8 mouse cellular contexts compared by ENCODE assay signal in genomic region chr11:103170111-103170493, GRCm38 (mm10). TPM values are rescaled to one million over a fixed set of nuclear protein-coding genes. Genes with fewer than 3 reads are reported as not detected.
A peak's percentile ranks its signal among the peaks of the same experiment; 100 is the strongest.
DNase-seq lines count a peak whose midpoint lies in the region; ATAC-seq lines count a peak whose summit lies in the region.

No protein-coding gene starts in this region.

- no peak overlapping the region; the same call in 1 of the 2 replicates for H3K4me3 ChIP-seq in liver, embryonic 11.5 days (ENCODE audit: low read depth, low read length)
- peak overlapping the region; percentile 60 for H3K4me3 ChIP-seq in embryonic facial prominence, embryonic 14.5 days (ENCODE audit: low read depth, low read length)
- H3K4me3 ChIP-seq in intestine, embryonic 15.5 days (replicated peaks) = peak overlapping the region; percentile 55; the same call in 1 of the 2 replicates
- H3K4me3 ChIP-seq in neural tube, embryonic 13.5 days = peak overlapping the region; percentile 64

- H3K27me3 ChIP-seq in liver, embryonic 11.5 days (replicated peaks; ENCODE audit: control insufficient read depth, insufficient read depth, low read length) = peaks cover 46% of the 10 kb centered on the region
- peaks cover 36% of the 10 kb centered on the region for H3K27me3 ChIP-seq in embryonic facial prominence, embryonic 14.5 days (replicated peaks; ENCODE audit: control insufficient read depth, insufficient read depth, low read length)
- peaks cover 34% of the 10 kb centered on the region for H3K27me3 ChIP-seq in intestine, embryonic 15.5 days (replicated peaks)
- H3K27me3 ChIP-seq in neural tube, embryonic 13.5 days = peaks cover 71% of the 10 kb centered on the region

- DNase-seq in liver, embryonic 11.5 days (ENCODE audit: low spot score) = no peak
- DNase-seq in liver = no peak
- DNase-seq in embryonic facial prominence, embryonic 14.5 days (ENCODE audit: low spot score) = no peak
- DNase-seq in yolk sac, embryonic 10.5 days (ENCODE audit: low spot score) = no peak
- DNase-seq in urinary bladder, adult 2 months (ENCODE audit: low spot score) = no peak
- DNase-seq in adrenal gland, adult 8-10 months = no peak

- no peak for ATAC-seq in liver, embryonic 11.5 days (replicated peaks; ENCODE audit: low FRiP score)
- no peak for ATAC-seq in embryonic facial prominence, embryonic 14.5 days (ENCODE audit: low read depth)
- no peak for ATAC-seq in intestine, embryonic 15.5 days
- no peak; the same call in 1 of the 2 replicates for ATAC-seq in neural tube, embryonic 13.5 days (ENCODE audit: low read depth)

- peaks cover 11% of the 10 kb centered on the region for H3K4me1 ChIP-seq in liver, embryonic 11.5 days (replicated peaks; ENCODE audit: control insufficient read depth, insufficient read depth, low read length)
- H3K4me1 ChIP-seq in embryonic facial prominence, embryonic 14.5 days (ENCODE audit: control insufficient read depth, insufficient read depth, low read length) = no peaks in the 10 kb centered on the region; the same call in 1 of the 2 replicates
- H3K4me1 ChIP-seq in intestine, embryonic 15.5 days (replicated peaks) = peaks cover 9% of the 10 kb centered on the region
- peaks cover 25% of the 10 kb centered on the region for H3K4me1 ChIP-seq in neural tube, embryonic 13.5 days (replicated peaks)

- no peaks in the 10 kb centered on the region; the same call in 1 of the 2 replicates for H3K9me3 ChIP-seq in liver, embryonic 11.5 days (ENCODE audit: control insufficient read depth, low read length)
- no peaks in the 10 kb centered on the region for H3K9me3 ChIP-seq in embryonic facial prominence, embryonic 14.5 days (ENCODE audit: control insufficient read depth, low read length)
- no peaks in the 10 kb centered on the region for H3K9me3 ChIP-seq in intestine, embryonic 15.5 days
- no peaks in the 10 kb centered on the region for H3K9me3 ChIP-seq in neural tube, embryonic 13.5 days

- H3K27ac ChIP-seq in liver, embryonic 11.5 days (ENCODE audit: low read depth, low read length) = no peak overlapping the region
- no peak overlapping the region for H3K27ac ChIP-seq in embryonic facial prominence, embryonic 14.5 days (replicated peaks; ENCODE audit: low read depth, low read length)
- no peak overlapping the region for H3K27ac ChIP-seq in intestine, embryonic 15.5 days
- peak overlapping the region; percentile 61; the same call in 1 of the 2 replicates for H3K27ac ChIP-seq in neural tube, embryonic 13.5 days (replicated peaks)

- H3K36me3 ChIP-seq in liver, embryonic 11.5 days (ENCODE audit: control insufficient read depth, insufficient read depth, low read length) = no peaks in the 10 kb centered on the region
- H3K36me3 ChIP-seq in embryonic facial prominence, embryonic 14.5 days (ENCODE audit: control insufficient read depth, insufficient read depth, low read length) = no peaks in the 10 kb centered on the region
- no peaks in the 10 kb centered on the region for H3K36me3 ChIP-seq in intestine, embryonic 15.5 days
- no peaks in the 10 kb centered on the region for H3K36me3 ChIP-seq in neural tube, embryonic 13.5 days

- 50% methylated on average over 3 of the region's 3 CpGs for WGBS in liver, embryonic 11.5 days
- WGBS in embryonic facial prominence, embryonic 14.5 days = 41% methylated on average over 3 of the region's 3 CpGs
- WGBS in intestine, embryonic 15.5 days = 49% methylated on average over 3 of the region's 3 CpGs
- 51% methylated on average over 3 of the region's 3 CpGs for WGBS in neural tube, embryonic 13.5 days

- peak overlapping the region; percentile 79 for H3K4me2 ChIP-seq in liver, embryonic 11.5 days
- H3K4me2 ChIP-seq in embryonic facial prominence, embryonic 14.5 days (ENCODE audit: low read depth, low read length) = peak overlapping the region; percentile 98
- H3K4me2 ChIP-seq in intestine, embryonic 15.5 days (replicated peaks) = peak overlapping the region; percentile 97
- H3K4me2 ChIP-seq in neural tube, embryonic 13.5 days = peak overlapping the region; percentile 82

- no peak overlapping the region for H3K9ac ChIP-seq in liver, embryonic 11.5 days (ENCODE audit: low read depth, low read length)
- no peak overlapping the region for H3K9ac ChIP-seq in embryonic facial prominence, embryonic 14.5 days (ENCODE audit: low read depth, low read length)
- H3K9ac ChIP-seq in intestine, embryonic 15.5 days = 0 out of 2 replicates have a peak overlapping the region, but pooled peaks have one; percentile 59
- H3K9ac ChIP-seq in neural tube, embryonic 13.5 days = peak overlapping the region; percentile 76

RNA-seq across cellular contexts. Expression of gene Fmnl1, which starts 0.8 kb away (rescaled TPM):
- polyA plus RNA-seq in liver, embryonic 11.5 days (2014; fragmentation: Nextera tagmentation; extraction: Ambion mirVana) = 6.3 and 6.9 TPM in 2 replicates
- polyA plus RNA-seq in embryonic facial prominence, embryonic 14.5 days (2014; fragmentation: Nextera tagmentation; extraction: Ambion mirVana) = 3.3 and 3.5 TPM in 2 replicates
- 2.0 and 2.2 TPM in 2 replicates for polyA plus RNA-seq in intestine, embryonic 15.5 days (2015; fragmentation: Nextera tagmentation; extraction: Ambion mirVana)
- 3.0 and 4.2 TPM in 2 replicates for polyA plus RNA-seq in neural tube, embryonic 13.5 days (2015; fragmentation: Nextera tagmentation; extraction: Ambion mirVana)
- polyA plus RNA-seq in urinary bladder, adult 2 months (2012; rRNA removed) = 6.4 and 6.6 TPM in 2 replicates
- total RNA-seq in adrenal gland, adult 8-10 months (2022) = 10 to 100 TPM; 29.3 to 40.6 (median 30.6) TPM

RNA-seq across cellular contexts. Expression of gene Hexim2, which starts 37.9 kb away (rescaled TPM):
- 11.9 and 13.8 TPM in 2 replicates for polyA plus RNA-seq in liver, embryonic 11.5 days (2014; fragmentation: Nextera tagmentation; extraction: Ambion mirVana)
- 6.8 and 9.5 TPM in 2 replicates for polyA plus RNA-seq in embryonic facial prominence, embryonic 14.5 days (2014; fragmentation: Nextera tagmentation; extraction: Ambion mirVana)
- polyA plus RNA-seq in intestine, embryonic 15.5 days (2015; fragmentation: Nextera tagmentation; extraction: Ambion mirVana) = 7.9 and 8.8 TPM in 2 replicates
- polyA plus RNA-seq in neural tube, embryonic 13.5 days (2015; fragmentation: Nextera tagmentation; extraction: Ambion mirVana) = 17.3 and 17.6 TPM in 2 replicates
- 4.1 and 4.5 TPM in 2 replicates for polyA plus RNA-seq in urinary bladder, adult 2 months (2012; rRNA removed)
- 1 to 10 TPM; 6.1 to 9.3 (median 8.6) TPM for total RNA-seq in adrenal gland, adult 8-10 months (2022)

RNA-seq across cellular contexts. Expression of gene 1700023F06Rik, which starts 38.3 kb away (rescaled TPM):
- 0.15 TPM in 1 of 2 replicates, not detected in the other for polyA plus RNA-seq in liver, embryonic 11.5 days (2014; fragmentation: Nextera tagmentation; extraction: Ambion mirVana)
- 1.0 and 1.6 TPM in 2 replicates for polyA plus RNA-seq in embryonic facial prominence, embryonic 14.5 days (2014; fragmentation: Nextera tagmentation; extraction: Ambion mirVana)
- 0.73 and 1.0 TPM in 2 replicates for polyA plus RNA-seq in intestine, embryonic 15.5 days (2015; fragmentation: Nextera tagmentation; extraction: Ambion mirVana)
- 0.72 and 0.95 TPM in 2 replicates for polyA plus RNA-seq in neural tube, embryonic 13.5 days (2015; fragmentation: Nextera tagmentation; extraction: Ambion mirVana)
- polyA plus RNA-seq in urinary bladder, adult 2 months (2012; rRNA removed) = 1.3 and 3.3 TPM in 2 replicates
- under 1 TPM in 3 of 4 experiments, not detected in 1; 0.27 to 0.83 (median 0.66) TPM for total RNA-seq in adrenal gland, adult 8-10 months (2022)

RNA-seq across cellular contexts. Expression of gene Spata32, which starts 48.1 kb away (rescaled TPM):
- polyA plus RNA-seq in liver, embryonic 11.5 days (2014; fragmentation: Nextera tagmentation; extraction: Ambion mirVana) = not detected in 2 replicates
- not detected in 2 replicates for polyA plus RNA-seq in embryonic facial prominence, embryonic 14.5 days (2014; fragmentation: Nextera tagmentation; extraction: Ambion mirVana)
- polyA plus RNA-seq in intestine, embryonic 15.5 days (2015; fragmentation: Nextera tagmentation; extraction: Ambion mirVana) = not detected in 2 replicates
- 0.17 and 0.28 TPM in 2 replicates for polyA plus RNA-seq in neural tube, embryonic 13.5 days (2015; fragmentation: Nextera tagmentation; extraction: Ambion mirVana)
- not detected in 2 replicates for polyA plus RNA-seq in urinary bladder, adult 2 months (2012; rRNA removed)
- total RNA-seq in adrenal gland, adult 8-10 months (2022) = not detected

RNA-seq across cellular contexts. Expression of gene Hexim1, which starts 54.1 kb away (rescaled TPM):
- polyA plus RNA-seq in liver, embryonic 11.5 days (2014; fragmentation: Nextera tagmentation; extraction: Ambion mirVana) = 4.6 and 6.1 TPM in 2 replicates
- polyA plus RNA-seq in embryonic facial prominence, embryonic 14.5 days (2014; fragmentation: Nextera tagmentation; extraction: Ambion mirVana) = 7.3 and 8.9 TPM in 2 replicates
- polyA plus RNA-seq in intestine, embryonic 15.5 days (2015; fragmentation: Nextera tagmentation; extraction: Ambion mirVana) = 4.1 and 4.7 TPM in 2 replicates
- 3.6 and 3.9 TPM in 2 replicates for polyA plus RNA-seq in neural tube, embryonic 13.5 days (2015; fragmentation: Nextera tagmentation; extraction: Ambion mirVana)
- polyA plus RNA-seq in urinary bladder, adult 2 months (2012; rRNA removed) = 28.4 and 29.3 TPM in 2 replicates
- 10 to 100 TPM; 75.2 to 90.2 (median 86.0) TPM for total RNA-seq in adrenal gland, adult 8-10 months (2022)

Comparison
In these comparisons a context has a peak if more than half of its experiments do, and no peak if none do; other contexts are left out.
1. H3K9ac ChIP-seq: peak in intestine, embryonic 15.5 days (single experiment) and neural tube, embryonic 13.5 days (single experiment); none in liver, embryonic 11.5 days (single experiment) and embryonic facial prominence, embryonic 14.5 days (single experiment).
2. Peak in every context shown above with its lines, with median percentiles within 50 percentile points of each other: H3K4me2 ChIP-seq.